8 mouse cellular contexts compared by ENCODE assay signal in genomic region chr9:44882436-44882980, GRCm38 (mm10). TPM values are rescaled to one million over a fixed set of nuclear protein-coding genes. Genes with fewer than 3 reads are reported as not detected.
DNase-seq lines count a peak whose midpoint lies in the region; ATAC-seq and TF ChIP-seq lines count a peak whose summit lies in the region.

No protein-coding gene starts in this region.

- peak overlapping the region; percentile 99 for H3K27ac ChIP-seq in embryonic facial prominence, embryonic 13.5 days
- peak overlapping the region; percentile 96 for H3K27ac ChIP-seq in heart, embryonic 13.5 days (replicated peaks)
- H3K27ac ChIP-seq in kidney, embryonic 16.5 days (ENCODE audit: low read length), result peak overlapping the region; percentile 98
- peak overlapping the region; percentile 98 for H3K27ac ChIP-seq in lung, embryonic 14.5 days (ENCODE audit: low read depth)

- peak; percentile 54 to 70 for DNase-seq in CD8-positive naive resting alpha-beta T cell, adult 2 months (ENCODE audit: low read depth in 2 of 2, low spot score in 2 of 2)
- DNase-seq in adrenal gland, adult 2 months, result peak; percentile 52
- DNase-seq in lung, embryonic 14.5 days, result peak; percentile 80
- peak; percentile 80 for DNase-seq in thymus, postnatal 4 days

- peak; percentile 41 for TF ChIP-seq CTCF in lung, embryonic 14.5 days (IDR thresholded peaks at IDR 0.05; ENCODE audit: low read depth)

- peak overlapping the region; percentile 98 for H3K4me2 ChIP-seq in embryonic facial prominence, embryonic 13.5 days
- peak overlapping the region; percentile 100 for H3K4me2 ChIP-seq in heart, embryonic 13.5 days
- peak overlapping the region; percentile 99 for H3K4me2 ChIP-seq in kidney, embryonic 16.5 days (replicated peaks; ENCODE audit: low read depth, low read length)
- H3K4me2 ChIP-seq in lung, embryonic 14.5 days, result peak overlapping the region; percentile 100

- H3K9me3 ChIP-seq in embryonic facial prominence, embryonic 13.5 days, result no peaks in the 10 kb centered on the region
- H3K9me3 ChIP-seq in heart, embryonic 13.5 days, result no peaks in the 10 kb centered on the region
- no peaks in the 10 kb centered on the region for H3K9me3 ChIP-seq in kidney, embryonic 16.5 days (ENCODE audit: low read length)
- H3K9me3 ChIP-seq in lung, embryonic 14.5 days (ENCODE audit: low read depth, low read length), result no peaks in the 10 kb centered on the region

- H3K4me3 ChIP-seq in embryonic facial prominence, embryonic 13.5 days, result peak overlapping the region; percentile 98
- H3K4me3 ChIP-seq in heart, embryonic 13.5 days, result peak overlapping the region; percentile 93
- H3K4me3 ChIP-seq in kidney, embryonic 16.5 days (ENCODE audit: low read length), result peak overlapping the region; percentile 97
- peak overlapping the region; percentile 98 for H3K4me3 ChIP-seq in lung, embryonic 14.5 days (ENCODE audit: low read depth, low read length)

- H3K9ac ChIP-seq in embryonic facial prominence, embryonic 13.5 days, result peak overlapping the region; percentile 85
- peak overlapping the region; percentile 87 for H3K9ac ChIP-seq in heart, embryonic 13.5 days
- peak overlapping the region; percentile 96 for H3K9ac ChIP-seq in kidney, embryonic 16.5 days (replicated peaks; ENCODE audit: low read length)
- H3K9ac ChIP-seq in lung, embryonic 14.5 days, result peak overlapping the region; percentile 73

- ATAC-seq in embryonic facial prominence, embryonic 13.5 days (ENCODE audit: insufficient number of reproducible peaks, insufficient read depth, low FRiP score, low TSS enrichment, low read depth), result peak; percentile 63
- ATAC-seq in heart, embryonic 13.5 days (ENCODE audit: extremely low read depth, insufficient number of reproducible peaks, low FRiP score, low TSS enrichment), result no peak
- peak; percentile 79 for ATAC-seq in kidney, embryonic 16.5 days (ENCODE audit: low FRiP score, low TSS enrichment)
- peak; percentile 72 for ATAC-seq in lung, embryonic 14.5 days (ENCODE audit: insufficient read depth)
- ATAC-seq in neutrophil, adult 5-6 weeks (ENCODE audit: extremely low read depth, insufficient number of reproducible peaks, low FRiP score, poor library complexity, severe bottlenecking), result peak; percentile 55

- WGBS in embryonic facial prominence, embryonic 13.5 days, result under 1% methylated on average over 26 of the region's 27 CpGs
- WGBS in heart, embryonic 13.5 days, result under 1% methylated on average over 26 of the region's 27 CpGs
- WGBS in kidney, embryonic 16.5 days, result under 1% methylated on average over 26 of the region's 27 CpGs
- under 1% methylated on average over 26 of the region's 27 CpGs for WGBS in lung, embryonic 14.5 days

- peaks cover 31% of the 10 kb centered on the region for H3K4me1 ChIP-seq in embryonic facial prominence, embryonic 13.5 days
- peaks cover 39% of the 10 kb centered on the region for H3K4me1 ChIP-seq in heart, embryonic 13.5 days
- H3K4me1 ChIP-seq in kidney, embryonic 16.5 days (ENCODE audit: insufficient read depth, low read length), result peaks cover 30% of the 10 kb centered on the region
- H3K4me1 ChIP-seq in lung, embryonic 14.5 days (ENCODE audit: insufficient read depth), result peaks cover 8% of the 10 kb centered on the region

- H3K27me3 ChIP-seq in embryonic facial prominence, embryonic 13.5 days, result no peaks in the 10 kb centered on the region
- peaks cover 27% of the 10 kb centered on the region; the same call in 1 of the 2 replicates for H3K27me3 ChIP-seq in heart, embryonic 13.5 days (replicated peaks)
- no peaks in the 10 kb centered on the region for H3K27me3 ChIP-seq in kidney, embryonic 16.5 days (ENCODE audit: insufficient read depth, low read length)
- no peaks in the 10 kb centered on the region for H3K27me3 ChIP-seq in lung, embryonic 14.5 days (ENCODE audit: insufficient read depth, low read length)

- no peaks in the 10 kb centered on the region for H3K36me3 ChIP-seq in embryonic facial prominence, embryonic 13.5 days
- H3K36me3 ChIP-seq in heart, embryonic 13.5 days, result peaks cover 4% of the 10 kb centered on the region; the same call in 1 of the 2 replicates
- H3K36me3 ChIP-seq in kidney, embryonic 16.5 days (ENCODE audit: insufficient read depth, low read length), result no peaks in the 10 kb centered on the region
- H3K36me3 ChIP-seq in lung, embryonic 14.5 days (ENCODE audit: insufficient read depth), result no peaks in the 10 kb centered on the region

RNA-seq across cellular contexts. Expression of gene Kmt2a, which starts 1.4 kb away (rescaled TPM):
- 10 to 100 TPM; 20.0 to 38.4 TPM for total RNA-seq in adrenal gland, adult 2 months (2021)
- 12.9 and 19.4 TPM in 2 replicates for polyA plus RNA-seq in adrenal gland, adult 2 months (2012; rRNA removed)
- polyA plus RNA-seq in embryonic facial prominence, embryonic 13.5 days (2015; fragmentation: Nextera tagmentation; extraction: Ambion mirVana), result 18.1 and 22.8 TPM in 2 replicates
- 6.1 and 6.5 TPM in 2 replicates for polyA plus RNA-seq in heart, embryonic 13.5 days (2015; fragmentation: Nextera tagmentation; extraction: Ambion mirVana)
- 10.8 and 13.5 TPM in 2 replicates for polyA plus RNA-seq in kidney, embryonic 16.5 days (2015; fragmentation: Nextera tagmentation; extraction: Ambion mirVana)
- polyA plus RNA-seq in lung, embryonic 14.5 days (2014; fragmentation: Nextera tagmentation; extraction: Ambion mirVana), result 14.4 and 14.7 TPM in 2 replicates
- total RNA-seq in neutrophil, adult 5-6 weeks (2017), result 56.5 and 64.5 TPM in 2 replicates

RNA-seq across cellular contexts. Expression of gene Atp5l, which starts 38.0 kb away (rescaled TPM):
- 100 to 1,000 TPM; 557 to 696 TPM for total RNA-seq in adrenal gland, adult 2 months (2021)
- polyA plus RNA-seq in adrenal gland, adult 2 months (2012; rRNA removed), result 184 and 248 TPM in 2 replicates
- 678 and 698 TPM in 2 replicates for polyA plus RNA-seq in embryonic facial prominence, embryonic 13.5 days (2015; fragmentation: Nextera tagmentation; extraction: Ambion mirVana)
- 1,009 and 1,200 TPM in 2 replicates for polyA plus RNA-seq in heart, embryonic 13.5 days (2015; fragmentation: Nextera tagmentation; extraction: Ambion mirVana)
- polyA plus RNA-seq in kidney, embryonic 16.5 days (2015; fragmentation: Nextera tagmentation; extraction: Ambion mirVana), result 677 and 753 TPM in 2 replicates
- 618 and 665 TPM in 2 replicates for polyA plus RNA-seq in lung, embryonic 14.5 days (2014; fragmentation: Nextera tagmentation; extraction: Ambion mirVana)
- 48.6 and 74.2 TPM in 2 replicates for total RNA-seq in neutrophil, adult 5-6 weeks (2017)
